Mouse (Mus musculus) heart, adult 2 months (tissue): Measurements from ENCODE around the gene Pbld1.

Source experiments
- CTCF ChIP-seq: fragments of 200-600 bp; IDR thresholded peaks from 2 replicates; pipeline ENCODE4 v1.8.1; 2022; ENCODE audit warnings: antibody characterized with exemption, mild to moderate bottlenecking, moderate library complexity
- EP300 ChIP-seq: fragments of 200-500 bp; IDR thresholded peaks from 2 replicates; pipeline ENCODE4 v1.6.1; 2011; ENCODE audit warnings: low read depth, low read length, control low read depth; ENCODE audit not compliant: insufficient read depth
- POLR2A ChIP-seq: fragments of 200-500 bp; IDR thresholded peaks from 2 replicates; pipeline ENCODE4 v1.6.1; 2011; ENCODE audit warnings: mild to moderate bottlenecking, low read depth, low read length, control low read depth; ENCODE audit not compliant: insufficient read depth

DNA sequence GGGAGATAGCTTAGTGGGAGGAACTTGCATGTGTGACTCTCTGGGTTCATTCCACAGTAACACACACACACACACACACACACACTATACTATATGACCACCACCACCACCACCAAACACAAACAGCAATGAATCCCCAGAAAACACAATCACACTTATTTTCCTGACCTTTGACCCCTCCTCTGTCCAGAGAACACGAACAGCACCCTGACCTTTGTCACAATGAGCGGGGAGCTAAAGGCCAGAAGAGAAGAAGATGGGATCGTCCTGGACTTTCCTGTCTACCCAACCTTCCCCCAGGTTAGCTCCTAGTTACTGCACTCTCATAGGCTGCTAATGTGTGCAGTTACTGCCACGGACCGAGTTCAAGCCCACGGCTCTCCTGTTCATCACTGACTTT is 8.0 kb upstream of the Pbld1 start:
- TF ChIP-seq CTCF: no peak
- no peak for TF ChIP-seq EP300
- no peak for TF ChIP-seq POLR2A
